Mouse (Mus musculus): ENCODE data around the gene Prr5.

Gene Prr5

GRCm38 (mm10) chr15:84680545-84681454 lies 11.4 kb downstream of the Prr5 start:
- peak; percentile 93 for DNase-seq

DNA sequence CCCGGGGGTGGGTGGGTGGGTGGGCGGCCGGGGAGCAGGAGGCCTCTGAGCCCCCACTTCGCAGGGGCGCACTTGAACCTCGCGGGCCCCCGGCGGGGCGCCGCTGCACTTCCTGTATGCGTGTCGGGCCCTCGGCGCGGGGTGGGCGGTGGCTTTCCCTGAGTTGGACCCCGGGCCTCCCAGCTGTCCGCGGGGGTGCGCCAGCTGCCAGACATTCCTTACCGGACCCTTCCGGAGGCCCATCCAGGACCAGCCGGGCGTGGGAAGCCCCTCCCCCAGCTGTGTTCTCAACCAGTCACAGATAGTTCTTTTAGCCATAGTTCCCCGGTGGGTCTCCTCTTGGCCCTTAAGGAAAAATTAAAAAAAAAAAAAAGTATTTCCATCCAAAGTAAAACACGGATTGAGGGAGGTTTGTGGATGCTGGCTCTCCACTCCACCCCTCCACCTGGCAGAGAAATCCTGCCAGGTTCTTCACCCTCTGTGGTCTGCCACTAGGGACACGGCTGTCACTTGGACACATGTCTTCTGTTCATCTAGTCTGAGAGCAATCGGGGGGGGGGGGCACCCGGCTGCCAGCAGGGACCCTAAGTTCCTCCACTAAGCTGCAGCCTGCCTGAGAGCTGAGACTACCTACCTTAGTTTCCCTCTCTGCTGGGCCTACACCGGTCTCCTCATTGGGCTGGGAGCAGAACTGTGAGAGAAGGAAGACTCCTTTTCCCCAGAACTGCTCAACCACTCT lies 12.2 kb downstream of the Prr5 start:
- DNase-seq, result peak; percentile 45

GRCm38 (mm10) chr15:84682206-84682605 lies 12.8 kb downstream of the Prr5 start:
- no peak for DNase-seq

GRCm38 (mm10) chr15:84682821-84683220 lies 13.4 kb downstream of the Prr5 start:
- DNase-seq, result no peak

DNA sequence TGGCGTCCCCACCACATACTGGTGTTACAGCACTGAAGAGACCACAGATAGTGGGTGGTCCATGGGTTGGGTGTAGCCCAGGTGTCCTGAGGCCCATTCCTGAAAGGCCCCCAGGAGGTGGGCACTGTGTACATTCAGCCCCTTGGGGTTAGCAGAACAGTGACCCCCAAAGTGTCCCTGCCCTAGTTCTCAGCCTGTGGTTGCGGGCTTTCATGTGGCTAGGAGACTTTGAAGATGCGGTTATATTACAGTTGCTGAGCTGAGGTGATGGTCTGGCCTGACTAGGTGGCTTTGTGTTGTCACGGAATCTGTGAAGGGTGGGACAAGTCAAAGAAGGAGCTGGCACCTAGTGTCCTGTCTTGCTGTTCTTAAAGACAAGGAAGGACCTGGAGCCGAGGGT lies 15.1 kb downstream of the Prr5 start:
- DNase-seq, result no peak

- no peak for DNase-seq
Measured at GRCm38 (mm10) chr15:84685417-84685816, 16.0 kb downstream of the Prr5 start.

GRCm38 (mm10) chr15:84687904-84688303 lies 18.5 kb downstream of the Prr5 start:
- DNase-seq, result no peak

- no peak for DNase-seq
Measured at GRCm38 (mm10) chr15:84689356-84689755, 19.9 kb downstream of the Prr5 start.

DNA sequence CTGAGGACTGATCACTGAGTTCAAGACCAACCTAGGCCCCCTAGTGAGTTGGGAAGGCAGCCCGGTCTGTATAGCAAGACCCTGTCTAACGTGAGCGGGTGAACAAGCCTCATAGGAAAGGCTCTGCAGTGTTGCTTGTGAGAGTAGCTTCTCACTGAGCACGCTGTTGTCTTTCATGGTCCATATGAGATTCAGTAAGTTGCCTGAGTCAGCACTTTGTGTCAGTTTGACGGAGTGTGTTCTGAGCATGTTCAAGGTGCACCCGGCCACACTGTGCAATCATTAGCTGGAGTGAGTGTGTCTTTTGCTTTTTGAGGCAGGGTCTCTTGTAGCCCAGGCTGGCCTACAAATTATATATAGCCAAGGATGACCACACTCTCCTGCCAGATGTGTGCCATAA lies 22.1 kb downstream of the Prr5 start:
- no peak for DNase-seq

- no peak for DNase-seq
Measured at GRCm38 (mm10) chr15:84692645-84693044, 23.2 kb downstream of the Prr5 start.

GRCm38 (mm10) chr15:84696021-84696420 lies 26.6 kb downstream of the Prr5 start:
- DNase-seq, result peak; percentile 90

GRCm38 (mm10) chr15:84697611-84698011 lies 28.2 kb downstream of the Prr5 start:
- DNase-seq, result peak; percentile 56

DNA sequence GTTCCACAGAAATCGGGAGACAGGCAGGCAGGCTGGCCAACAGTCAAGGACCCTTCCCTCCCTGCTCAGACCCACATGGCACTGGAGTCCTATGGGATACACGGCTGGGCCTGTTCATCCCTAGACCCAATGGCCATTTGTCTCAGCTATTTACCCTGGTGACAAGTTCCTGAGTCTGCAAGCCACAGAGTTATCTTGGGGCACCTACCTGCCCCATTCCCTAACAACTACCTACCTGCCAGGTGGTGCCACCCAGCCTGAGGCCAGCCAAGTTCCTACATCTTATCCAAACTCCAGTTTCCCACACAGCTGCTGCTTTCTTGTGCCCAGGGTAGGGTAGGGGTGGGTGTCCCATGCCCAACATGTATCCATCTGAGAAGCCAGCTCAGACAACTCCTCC lies 28.8 kb downstream of the Prr5 start:
- no peak for DNase-seq

DNA sequence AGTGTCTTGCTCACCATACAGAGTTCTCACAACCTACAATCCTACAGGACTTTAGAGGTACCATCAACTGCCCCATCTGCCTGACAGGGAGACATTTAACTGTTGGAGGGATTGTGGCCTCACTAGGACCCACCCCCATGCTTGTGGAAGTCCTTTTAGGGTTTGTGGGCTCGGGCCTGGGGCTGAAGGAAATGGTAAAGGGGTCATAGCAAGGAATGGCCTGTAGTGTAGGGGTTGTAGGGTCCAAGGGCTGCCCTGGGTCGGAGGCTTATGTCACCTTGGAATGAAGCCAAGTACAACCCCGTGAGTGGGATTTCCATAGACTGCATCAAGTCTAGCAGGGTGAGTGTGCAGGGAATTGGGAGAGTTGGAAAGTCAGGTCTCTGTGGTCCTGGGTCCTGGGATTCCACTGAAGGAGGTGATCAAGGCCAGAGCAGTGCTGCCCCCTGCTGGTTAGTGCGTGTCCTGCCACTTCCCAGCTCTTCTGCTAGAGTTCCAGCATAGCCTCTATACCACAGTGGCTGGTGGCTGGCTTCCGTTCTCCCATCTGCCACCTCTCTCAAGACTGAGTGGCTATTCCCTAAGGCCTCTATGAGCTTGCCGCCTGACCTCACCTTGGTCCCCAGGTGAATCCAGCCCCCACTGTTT lies 30.9 kb downstream of the Prr5 start:
- DNase-seq, result peak; percentile 76

DNA sequence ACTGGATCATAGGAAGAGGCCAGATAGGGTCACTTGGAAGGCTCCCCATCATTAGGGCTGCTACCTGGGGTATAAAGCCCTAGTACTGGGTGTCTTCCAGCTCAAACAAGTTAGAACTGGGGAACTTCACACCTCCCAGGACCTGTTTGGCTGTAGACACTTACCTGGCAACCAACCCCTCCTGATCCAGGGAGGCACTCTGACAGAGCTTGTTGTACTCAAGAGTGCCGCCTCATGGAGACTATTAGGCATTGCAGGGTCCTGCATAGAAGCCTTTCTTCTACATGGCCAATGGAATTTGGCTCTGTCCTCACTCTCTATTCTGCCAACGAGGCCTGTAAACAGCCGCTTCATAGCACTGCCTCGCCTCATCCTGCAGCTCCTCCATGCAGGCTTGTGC lies 32.5 kb downstream of the Prr5 start:
- DNase-seq, result peak; percentile 73

- DNase-seq, result peak; percentile 63
Measured at GRCm38 (mm10) chr15:84702391-84703345, 33.2 kb downstream of the Prr5 start.

GRCm38 (mm10) chr15:84703992-84704391 lies 34.6 kb downstream of the Prr5 start:
- DNase-seq, result no peak

DNA sequence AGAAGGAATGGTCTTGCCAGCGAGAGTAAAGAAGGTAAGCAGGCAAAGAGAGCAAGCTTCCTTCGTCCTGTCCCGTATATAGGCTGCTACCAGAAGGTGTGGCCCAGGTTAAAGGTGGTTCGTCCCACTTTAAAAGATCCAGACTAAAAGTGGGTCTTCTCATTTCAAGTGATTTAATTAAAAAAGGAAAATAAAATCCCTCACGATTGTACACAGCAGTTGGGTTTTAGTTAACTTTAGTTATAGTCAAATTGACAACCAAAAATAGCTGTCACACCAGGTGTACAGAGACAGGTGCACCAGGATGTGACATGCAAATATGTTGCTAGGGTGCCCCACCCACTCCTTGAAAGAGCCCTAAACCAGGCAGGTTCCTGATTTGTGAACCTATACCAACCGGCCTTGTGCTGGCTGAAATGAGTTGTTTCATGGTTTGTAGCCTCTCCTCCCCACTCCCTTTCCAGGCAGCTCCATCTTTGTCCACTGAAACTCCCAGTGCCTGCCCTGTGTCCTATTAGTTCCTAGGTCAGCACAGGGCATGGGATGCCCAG lies 36.0 kb downstream of the Prr5 start:
- DNase-seq, result no peak

DNA sequence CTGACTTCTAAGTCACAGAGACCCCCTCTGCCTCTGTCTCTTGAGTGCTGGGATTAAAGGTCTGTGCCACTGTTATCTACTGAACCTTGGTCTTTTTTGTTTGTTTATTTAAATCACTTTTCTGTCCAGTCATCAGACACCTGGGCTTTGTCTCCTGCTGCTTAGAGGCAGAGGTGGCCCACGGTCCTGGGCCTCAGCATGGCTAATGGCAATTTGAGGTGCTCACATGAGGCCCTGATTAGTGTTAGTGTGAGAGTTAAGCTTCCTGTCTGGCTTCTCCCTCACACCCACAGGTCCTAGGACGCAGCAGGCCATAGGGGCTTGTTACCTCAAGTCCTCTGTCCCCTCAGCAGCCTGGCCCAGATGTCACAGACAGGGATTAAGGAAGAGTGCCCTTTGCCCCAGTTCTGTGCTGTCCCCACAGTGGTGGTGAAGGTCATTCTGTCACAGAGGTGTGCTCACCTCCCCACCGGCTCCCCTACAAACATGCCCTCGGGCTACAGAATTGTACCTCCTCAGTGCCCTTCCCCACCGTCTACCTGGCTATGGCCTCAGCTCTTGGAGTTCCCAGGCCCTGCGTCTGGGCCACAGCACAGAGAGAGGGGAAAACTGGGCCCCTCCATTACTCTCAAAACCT lies 37.7 kb downstream of the Prr5 start:
- DNase-seq, result no peak

DNA sequence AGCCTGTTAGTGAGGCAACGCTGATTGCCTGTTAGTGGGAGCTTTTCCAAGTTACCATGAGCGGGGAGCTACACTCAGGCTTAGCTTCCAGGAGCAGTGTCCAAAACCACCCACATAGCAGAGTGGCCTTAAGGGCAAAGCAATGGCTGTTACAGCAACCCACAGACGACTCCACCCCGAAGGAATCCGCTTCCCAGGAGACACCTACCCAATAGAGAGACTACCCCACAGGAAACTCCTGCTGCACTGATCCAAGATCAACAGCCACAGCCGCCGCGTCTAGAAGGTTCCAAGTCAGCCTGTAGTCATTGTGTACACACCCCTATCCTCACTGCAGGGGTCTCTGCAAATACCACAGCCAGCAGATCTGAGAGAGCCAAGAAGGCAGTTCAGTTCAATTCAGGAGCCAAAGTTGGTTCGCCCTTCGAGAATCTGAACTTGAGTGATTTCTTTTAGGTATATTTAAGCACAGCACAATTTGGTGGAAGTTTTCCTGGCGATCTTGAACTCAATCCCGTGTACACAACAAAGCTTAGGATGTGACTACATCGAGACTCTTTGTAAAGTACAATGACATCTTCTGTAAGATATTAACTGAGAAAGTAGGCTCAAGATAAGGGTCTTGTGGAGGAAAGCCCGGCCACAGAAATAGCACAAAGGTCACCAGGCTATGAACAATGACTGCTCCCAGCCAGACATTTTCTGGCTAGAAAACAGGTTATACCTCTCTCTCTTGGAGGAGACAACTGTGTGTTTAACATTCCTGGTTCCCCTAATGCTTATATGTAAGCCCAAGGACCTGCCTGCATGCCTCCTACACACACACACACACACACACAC lies 43.4 kb downstream of the Prr5 start:
- no peak for DNase-seq

- DNase-seq, result peak; percentile 80
Measured at GRCm38 (mm10) chr15:84714730-84715129, 45.3 kb downstream of the Prr5 start.

All from kidney, adult 9 months (tissue).